Mouse (Mus musculus): ENCODE measurements around the gene Ankrd55. TPM values are rescaled to one million over a fixed set of nuclear protein-coding genes. Genes with fewer than 3 reads are reported as not detected.

Gene Ankrd55
- 0.65 and 0.89 TPM in 2 replicates for polyA plus RNA-seq (2016; fragmentation: Nextera tagmentation; extraction: Ambion mirVana)

- peak within 1 kb of the TSS; percentile 62 for H3K4me2 ChIP-seq
- peak within 1 kb of the TSS; percentile 31 for H3K4me3 ChIP-seq (replicated peaks)
- peak within 1 kb of the TSS; percentile 66 for H3K27ac ChIP-seq
- WGBS = 15% methylated on average over 22 of the region's 22 CpGs
- peaks cover 3% of the 10 kb centered on the region; the same call in 1 of the 2 replicates for H3K27me3 ChIP-seq
- H3K9me3 ChIP-seq = no peaks in the 10 kb centered on the region
- H3K9ac ChIP-seq (replicated peaks) = no peak within 1 kb of the TSS; the same call in 1 of the 2 replicates
- H3K36me3 ChIP-seq = no peaks in the 10 kb centered on the region
- peak; percentile 83 for ATAC-seq (ENCODE audit: insufficient number of reproducible peaks, insufficient read depth, low FRiP score, low TSS enrichment, low read depth)
- peaks cover 21% of the 10 kb centered on the region for H3K4me1 ChIP-seq (replicated peaks)
Observed at GRCm38 (mm10) chr13:112288225-112289178, at the start of gene Ankrd55. TSS of gene Ankrd55 (plus strand) at chr13:112288451.

DNA sequence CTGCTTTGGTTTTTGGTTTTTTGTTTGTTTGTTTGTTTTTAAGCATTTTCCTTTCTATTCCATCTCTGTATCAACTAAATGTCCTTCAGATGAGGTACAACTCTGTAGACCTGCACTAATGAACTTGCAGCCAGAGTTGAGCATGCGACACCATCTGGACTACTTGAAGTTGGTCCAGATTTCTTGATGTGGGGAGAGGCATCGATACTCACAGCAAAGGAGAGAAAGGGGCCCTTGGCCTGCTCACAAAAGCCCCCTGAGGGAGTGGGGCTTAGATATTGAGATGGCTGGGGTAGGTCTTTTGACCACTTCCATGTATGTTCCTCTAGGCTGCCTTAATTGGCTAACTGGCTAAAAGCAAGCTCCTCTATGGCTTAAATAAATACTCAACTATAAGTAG lies 49.0 kb upstream of the Ankrd55 start:
- Histone ChIP-seq H3K27ac (no peak overlapping the region), H3K4me2 (no peak overlapping the region), H3K36me3 (no peaks in the 10 kb centered on the region), H3K4me1 (replicated peaks) (peaks cover 11% of the 10 kb centered on the region; the same call in 1 of the 2 replicates), H3K9ac (replicated peaks) (no peak overlapping the region), H3K9me3 (peaks cover 4% of the 10 kb centered on the region; the same call in 1 of the 2 replicates), H3K4me3 (replicated peaks) (no peak overlapping the region), H3K27me3 (no peaks in the 10 kb centered on the region)
- no peak for ATAC-seq (ENCODE audit: insufficient number of reproducible peaks, insufficient read depth, low FRiP score, low TSS enrichment, low read depth)
- WGBS = 95% methylated on average over 2 of the region's 2 CpGs

DNA sequence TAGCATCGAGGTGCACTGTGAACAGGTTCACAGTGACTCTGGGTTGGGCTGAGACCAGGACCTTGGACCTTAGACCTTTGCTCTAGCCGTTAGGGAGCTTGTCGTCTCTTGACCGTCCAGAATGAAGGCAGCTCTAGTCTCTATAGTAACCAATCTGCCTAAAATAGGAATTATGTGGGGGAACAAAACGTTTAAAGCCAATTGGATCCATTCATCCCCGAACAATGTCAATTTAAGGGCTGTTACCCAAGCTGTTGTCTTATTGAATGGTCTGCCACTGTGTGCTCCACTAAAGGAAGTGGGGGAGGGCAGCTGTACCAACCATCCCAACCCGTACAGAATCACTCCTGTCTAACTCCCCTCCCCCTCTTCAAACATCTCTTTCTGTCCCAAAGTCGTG lies 46.8 kb upstream of the Ankrd55 start:
- ATAC-seq (ENCODE audit: insufficient number of reproducible peaks, insufficient read depth, low FRiP score, low TSS enrichment, low read depth) = no peak
- H3K36me3 ChIP-seq = no peaks in the 10 kb centered on the region
- no peak overlapping the region for H3K4me2 ChIP-seq
- H3K9ac ChIP-seq (replicated peaks) = no peak overlapping the region
- H3K27me3 ChIP-seq = no peaks in the 10 kb centered on the region
- H3K4me1 ChIP-seq (replicated peaks) = peaks cover 11% of the 10 kb centered on the region; the same call in 1 of the 2 replicates
- 59% methylated on average over 8 of the region's 8 CpGs for WGBS
- H3K9me3 ChIP-seq = peaks cover 5% of the 10 kb centered on the region
- H3K4me3 ChIP-seq (replicated peaks) = no peak overlapping the region
- H3K27ac ChIP-seq = no peak overlapping the region

DNA sequence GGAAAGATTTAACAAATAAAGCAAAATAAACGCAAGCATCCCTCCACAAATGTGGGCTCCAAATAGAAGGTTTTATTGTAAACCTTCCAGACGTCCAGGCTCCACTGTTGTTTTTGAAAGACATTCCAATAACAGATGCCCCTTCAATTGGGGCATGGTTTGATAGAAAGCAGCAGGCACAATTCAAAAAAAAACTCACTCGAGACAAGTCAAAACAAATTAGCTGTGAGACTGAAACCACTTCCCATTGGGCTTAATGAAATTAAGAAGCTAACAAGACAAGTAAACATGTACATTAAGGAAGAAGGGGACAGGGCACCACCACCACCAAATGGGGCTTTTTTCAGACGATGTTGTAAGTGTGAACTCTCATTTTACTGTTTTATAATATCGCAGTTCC lies 43.1 kb upstream of the Ankrd55 start:
- Histone ChIP-seq H3K4me1 (replicated peaks) (no peaks in the 10 kb centered on the region), H3K9me3 (peaks cover 27% of the 10 kb centered on the region), H3K27ac (no peak overlapping the region), H3K36me3 (no peaks in the 10 kb centered on the region), H3K27me3 (no peaks in the 10 kb centered on the region), H3K4me2 (no peak overlapping the region), H3K9ac (replicated peaks) (no peak overlapping the region), H3K4me3 (replicated peaks) (no peak overlapping the region)
- ATAC-seq (ENCODE audit: insufficient number of reproducible peaks, insufficient read depth, low FRiP score, low TSS enrichment, low read depth) = no peak
- WGBS = 48% methylated on average over 5 of the region's 5 CpGs

GRCm38 (mm10) chr13:112251433-112251832 lies 36.8 kb upstream of the Ankrd55 start:
- H3K4me2 ChIP-seq = no peak overlapping the region
- H3K27ac ChIP-seq = no peak overlapping the region
- peaks cover 21% of the 10 kb centered on the region for H3K9me3 ChIP-seq
- peaks cover 11% of the 10 kb centered on the region; the same call in 1 of the 2 replicates for H3K4me1 ChIP-seq (replicated peaks)
- no peak overlapping the region for H3K9ac ChIP-seq (replicated peaks)
- H3K27me3 ChIP-seq = no peaks in the 10 kb centered on the region
- H3K4me3 ChIP-seq (replicated peaks) = no peak overlapping the region
- ATAC-seq (ENCODE audit: insufficient number of reproducible peaks, insufficient read depth, low FRiP score, low TSS enrichment, low read depth) = no peak
- no peaks in the 10 kb centered on the region for H3K36me3 ChIP-seq
- WGBS = 82% methylated on average over 2 of the region's 2 CpGs

GRCm38 (mm10) chr13:112252012-112252411 lies 36.2 kb upstream of the Ankrd55 start:
- Histone ChIP-seq H3K9me3 (peaks cover 15% of the 10 kb centered on the region), H3K4me3 (replicated peaks) (no peak overlapping the region), H3K36me3 (no peaks in the 10 kb centered on the region), H3K4me1 (replicated peaks) (peaks cover 11% of the 10 kb centered on the region; the same call in 1 of the 2 replicates), H3K27ac (no peak overlapping the region), H3K4me2 (no peak overlapping the region), H3K27me3 (no peaks in the 10 kb centered on the region), H3K9ac (replicated peaks) (no peak overlapping the region)
- 87% methylated on average over 3 of the region's 3 CpGs for WGBS
- no peak for ATAC-seq (ENCODE audit: insufficient number of reproducible peaks, insufficient read depth, low FRiP score, low TSS enrichment, low read depth)

- Histone ChIP-seq H3K36me3 (no peaks in the 10 kb centered on the region), H3K27ac (no peak overlapping the region)
- ATAC-seq (ENCODE audit: insufficient number of reproducible peaks, insufficient read depth, low FRiP score, low TSS enrichment, low read depth) = no peak
Observed at GRCm38 (mm10) chr13:112252991-112253620, 35.1 kb upstream of the Ankrd55 start.

DNA sequence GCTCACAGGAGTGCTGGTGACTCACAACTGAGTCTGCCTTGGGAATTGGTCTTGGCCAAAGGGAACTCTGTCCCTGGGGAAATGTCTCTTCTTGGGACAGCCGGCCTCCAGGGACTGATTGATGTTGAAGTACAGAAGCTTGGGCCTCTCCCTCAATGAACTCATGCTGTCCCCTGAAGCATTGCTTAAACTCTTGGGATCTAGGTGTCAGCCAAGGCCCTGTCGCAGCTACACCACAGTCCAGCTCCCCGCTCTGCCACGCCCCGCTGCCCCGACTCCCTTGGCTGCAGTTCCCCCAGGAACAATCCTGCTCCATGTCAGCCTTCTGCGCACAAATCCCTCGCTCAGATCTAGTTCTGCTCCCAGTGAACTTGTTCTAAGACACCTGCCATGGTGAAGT lies 34.1 kb upstream of the Ankrd55 start:
- Histone ChIP-seq H3K27ac (no peak overlapping the region), H3K4me1 (replicated peaks) (peaks cover 11% of the 10 kb centered on the region; the same call in 1 of the 2 replicates), H3K4me2 (no peak overlapping the region), H3K9ac (replicated peaks) (no peak overlapping the region; the same call in 1 of the 2 replicates), H3K27me3 (no peaks in the 10 kb centered on the region), H3K36me3 (no peaks in the 10 kb centered on the region), H3K4me3 (replicated peaks) (no peak overlapping the region), H3K9me3 (peaks cover 7% of the 10 kb centered on the region)
- WGBS = 89% methylated on average over 8 of the region's 8 CpGs
- ATAC-seq (ENCODE audit: insufficient number of reproducible peaks, insufficient read depth, low FRiP score, low TSS enrichment, low read depth) = no peak

More at GRCm38 (mm10) chr13:112252991-112253620, 35.1 kb upstream of the Ankrd55 start:
- peaks cover 14% of the 10 kb centered on the region for H3K9me3 ChIP-seq
- peaks cover 11% of the 10 kb centered on the region; the same call in 1 of the 2 replicates for H3K4me1 ChIP-seq (replicated peaks)
- WGBS = 48% methylated on average over 13 of the region's 13 CpGs
- H3K9ac ChIP-seq (replicated peaks) = no peak overlapping the region
- no peak overlapping the region for H3K4me3 ChIP-seq (replicated peaks)
- no peak overlapping the region for H3K4me2 ChIP-seq
- H3K27me3 ChIP-seq = no peaks in the 10 kb centered on the region

DNA sequence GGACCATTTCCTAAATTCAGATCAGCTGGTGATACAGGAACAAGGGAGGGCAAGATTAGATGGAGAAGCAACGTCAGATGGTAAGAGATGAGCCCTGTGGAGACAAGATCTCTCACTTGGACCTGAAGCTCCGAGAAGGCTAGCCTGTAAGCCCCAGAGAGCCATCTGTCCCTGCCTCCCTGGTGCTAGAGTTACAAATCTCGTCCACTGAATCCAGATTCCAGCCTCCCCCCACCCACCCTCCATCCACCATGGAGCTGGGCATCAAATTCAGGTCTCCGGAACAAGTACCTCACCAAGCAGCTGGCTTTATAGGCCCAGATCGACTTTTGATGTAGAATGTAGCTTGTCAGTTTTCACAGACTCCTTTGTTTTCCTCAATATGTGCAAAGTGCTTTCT lies 32.4 kb upstream of the Ankrd55 start:
- 65% methylated on average over 5 of the region's 5 CpGs for WGBS
- no peaks in the 10 kb centered on the region for H3K27me3 ChIP-seq

DNA sequence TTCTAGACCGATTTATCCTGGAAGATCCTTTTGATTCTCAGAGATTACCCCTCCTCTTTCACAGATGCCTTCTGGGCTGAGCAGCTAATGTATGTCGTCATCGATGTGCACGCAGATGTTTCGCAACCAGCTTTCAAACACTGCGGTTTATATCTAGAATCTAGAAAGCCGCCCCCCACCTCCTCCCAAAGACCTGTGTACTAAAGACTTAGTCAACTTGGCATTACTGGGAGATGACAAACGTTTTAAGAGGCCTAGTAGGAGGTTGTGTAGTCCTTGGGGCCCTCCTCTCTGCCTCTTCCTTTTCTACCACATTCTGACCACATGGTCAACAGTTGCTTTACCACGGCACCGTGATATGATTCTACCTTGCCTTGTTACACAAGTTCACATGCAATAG lies 29.8 kb upstream of the Ankrd55 start:
- Histone ChIP-seq H3K9ac (replicated peaks) (no peak overlapping the region), H3K27ac (no peak overlapping the region), H3K4me2 (no peak overlapping the region), H3K27me3 (no peaks in the 10 kb centered on the region), H3K4me3 (replicated peaks) (no peak overlapping the region), H3K9me3 (no peaks in the 10 kb centered on the region), H3K36me3 (no peaks in the 10 kb centered on the region), H3K4me1 (replicated peaks) (peaks cover 1% of the 10 kb centered on the region; the same call in 1 of the 2 replicates)
- WGBS = 92% methylated on average over 10 of the region's 10 CpGs
- ATAC-seq (ENCODE audit: insufficient number of reproducible peaks, insufficient read depth, low FRiP score, low TSS enrichment, low read depth) = no peak

More for the DNA sequence above, 32.4 kb upstream of the Ankrd55 start:
- no peak overlapping the region for H3K4me3 ChIP-seq (replicated peaks)
- no peak overlapping the region for H3K27ac ChIP-seq
- H3K4me2 ChIP-seq = no peak overlapping the region
- no peaks in the 10 kb centered on the region for H3K36me3 ChIP-seq
- H3K9ac ChIP-seq (replicated peaks) = no peak overlapping the region
- no peaks in the 10 kb centered on the region for H3K9me3 ChIP-seq
- ATAC-seq (ENCODE audit: insufficient number of reproducible peaks, insufficient read depth, low FRiP score, low TSS enrichment, low read depth) = no peak
- peaks cover 11% of the 10 kb centered on the region; the same call in 1 of the 2 replicates for H3K4me1 ChIP-seq (replicated peaks)

GRCm38 (mm10) chr13:112259398-112259797 lies 28.9 kb upstream of the Ankrd55 start:
- Histone ChIP-seq H3K27ac (no peak overlapping the region), H3K36me3 (no peaks in the 10 kb centered on the region), H3K27me3 (no peaks in the 10 kb centered on the region), H3K4me2 (no peak overlapping the region), H3K4me3 (replicated peaks) (no peak overlapping the region), H3K4me1 (replicated peaks) (no peaks in the 10 kb centered on the region), H3K9ac (replicated peaks) (no peak overlapping the region), H3K9me3 (no peaks in the 10 kb centered on the region)
- 40% methylated on average over 2 of the region's 2 CpGs for WGBS
- no peak for ATAC-seq (ENCODE audit: insufficient number of reproducible peaks, insufficient read depth, low FRiP score, low TSS enrichment, low read depth)

Data from limb, embryonic 12.5 days (tissue).